Mouse (Mus musculus) inflammation-experienced regulatory T-cells (primary cell): ENCODE data around the gene Vmn1r143. TPM values are rescaled to one million over a fixed set of nuclear protein-coding genes. Genes with fewer than 3 reads are reported as not detected.

Source experiments
- polyA plus RNA-seq, 2 experiments: library from polyadenylated mRNA; unstranded; fragments of 100-300 nt; shearing (Covaris generic); gene quantifications; one replicate each; pipeline ENCODE4 v1.2.1; 2017

Vmn1r143 gene
- polyA plus RNA-seq, result 1 to 10 TPM in 1 of 2 experiments, not detected in 1; 2.6 TPM

DNA sequence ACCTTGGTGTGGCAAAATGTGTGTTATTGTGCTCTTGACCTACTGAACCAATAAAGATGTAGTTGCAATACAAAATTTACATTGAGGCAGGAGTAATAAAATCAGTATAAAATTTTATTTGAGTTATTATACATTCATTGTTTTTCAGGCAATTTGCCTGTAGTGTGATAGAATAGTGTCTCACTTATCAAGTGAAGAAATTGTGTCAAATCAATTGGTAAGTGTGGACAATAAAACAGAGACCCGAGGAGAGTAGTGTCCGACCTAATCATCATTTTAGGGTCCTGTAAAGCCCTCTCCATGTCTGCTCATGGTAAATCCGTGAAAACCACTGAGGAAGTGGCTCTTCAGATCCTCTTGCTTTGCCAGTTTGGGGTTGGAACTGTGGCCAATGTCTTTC lies at the start of gene Vmn1r143:
TSS of gene Vmn1r143 (plus strand) at position 301 of the 400 bp plus-strand sequence.

DNA sequence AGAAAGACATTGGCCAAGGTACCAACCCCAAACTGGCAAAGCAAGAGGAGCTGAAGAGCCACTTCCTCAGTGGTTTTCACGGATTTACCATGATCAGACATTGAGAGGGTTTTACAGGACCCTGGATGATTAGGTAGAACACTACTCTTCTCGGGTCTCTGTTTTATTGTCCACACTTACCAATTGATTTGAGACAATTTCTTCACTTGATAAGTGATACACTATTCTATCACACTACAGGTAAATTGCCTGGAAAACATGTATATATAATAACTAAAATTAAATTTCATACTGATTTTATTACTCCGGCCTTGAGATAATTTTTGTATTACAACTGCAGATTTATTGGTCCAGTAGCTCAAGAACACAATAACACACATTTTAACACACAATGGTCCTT lies 25.2 kb upstream of the Vmn1r143 start, which contains the start of gene Vmn1r142:
TSS of gene Vmn1r142 (minus strand) at position 101 of the 400 bp plus-strand sequence.

DNA sequence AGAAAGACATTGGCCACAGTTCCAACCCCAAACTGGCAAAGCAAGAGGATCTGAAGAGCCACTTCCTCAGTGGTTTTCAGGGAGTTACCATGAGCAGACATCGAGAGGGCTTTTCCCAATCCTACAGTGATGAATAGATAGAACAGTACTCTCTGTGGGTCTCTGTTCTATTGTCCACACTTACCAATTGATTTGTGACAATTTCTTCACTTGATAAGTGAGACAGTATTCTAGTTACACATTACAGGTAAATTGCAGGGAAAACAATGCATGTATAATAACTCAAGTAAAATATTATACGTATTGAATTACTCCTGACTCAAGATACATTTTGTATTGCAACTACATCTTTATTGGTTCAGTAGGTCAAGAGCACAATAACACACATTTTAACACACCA lies 12.0 kb downstream of the Vmn1r143 start, which contains the start of gene Gm8653:
TSS of gene Gm8653 (minus strand) at position 101 of the 400 bp plus-strand sequence.

DNA sequence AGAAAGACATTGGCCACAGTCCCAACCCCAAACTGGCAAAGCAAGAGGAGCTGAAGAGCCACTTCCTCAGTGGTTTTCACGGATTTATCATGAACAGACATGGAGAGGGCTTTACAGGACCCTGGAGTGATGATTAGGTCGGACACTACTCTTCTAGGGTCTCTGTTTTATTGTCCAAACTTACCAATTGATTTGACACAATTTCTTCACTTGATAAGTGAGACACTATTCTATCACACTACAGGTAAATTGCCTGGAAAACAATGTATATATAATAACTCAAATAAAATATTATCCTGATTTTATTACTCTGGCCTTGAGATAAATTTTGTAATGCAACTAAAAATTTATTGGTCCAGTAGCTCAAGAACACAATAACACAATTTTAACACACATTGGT lies 40.2 kb downstream of the Vmn1r143 start, which contains the start of gene Gm8453:
TSS of gene Gm8453 (minus strand) at position 101 of the 400 bp plus-strand sequence.

Other genes starting within 250 kb of the Vmn1r143 start
- gene Vmn1r137, start 194.8 kb upstream of the Vmn1r143 start, polyA plus RNA-seq, result under 1 TPM in 1 of 2 experiments, not detected in 1; 0.32 TPM
- gene Vmn1r138, start 160.5 kb upstream of the Vmn1r143 start, polyA plus RNA-seq, result under 1 TPM in 1 of 2 experiments, not detected in 1; 0.34 TPM
- not detected for gene Gm6176, start 133.1 kb upstream of the Vmn1r143 start, polyA plus RNA-seq
- gene Vmn1r139, start 120.3 kb upstream of the Vmn1r143 start, polyA plus RNA-seq, result under 1 TPM; 0.23 to 0.50 TPM
- gene Gm16451, start 71.1 kb upstream of the Vmn1r143 start, polyA plus RNA-seq, result not detected
- gene Gm10666, start 54.6 kb upstream of the Vmn1r143 start, polyA plus RNA-seq, result not detected
- not detected for gene Vmn1r142, start 25.3 kb upstream of the Vmn1r143 start, polyA plus RNA-seq
- gene Gm8653, start 11.9 kb downstream of the Vmn1r143 start, polyA plus RNA-seq, result under 1 TPM in 1 of 2 experiments, not detected in 1; 0.18 TPM
- gene Gm8453, start 40.1 kb downstream of the Vmn1r143 start, polyA plus RNA-seq, result not detected
- not detected for gene Gm4187, start 140.3 kb downstream of the Vmn1r143 start, polyA plus RNA-seq
- gene Gm8660, start 181.7 kb downstream of the Vmn1r143 start, polyA plus RNA-seq, result not detected
- not detected for gene Vmn1r148, start 224.2 kb downstream of the Vmn1r143 start, polyA plus RNA-seq
- not detected for gene Vmn1r149, start 248.9 kb downstream of the Vmn1r143 start, polyA plus RNA-seq